Mouse (Mus musculus): ENCODE data around the gene Qser1.

Qser1 gene

GRCm38 (mm10) chr2:104816866-104817439, 393 bp upstream of the Qser1 start:
- peak; percentile 86 for DNase-seq

GRCm38 (mm10) chr2:104815561-104816370, 794 bp downstream of the Qser1 start:
- no peak for DNase-seq

- no peak for DNase-seq
Measured at GRCm38 (mm10) chr2:104814181-104814951, 2.2 kb downstream of the Qser1 start.

- no peak for DNase-seq
Measured at GRCm38 (mm10) chr2:104805435-104805834, 11.1 kb downstream of the Qser1 start.

- DNase-seq, result no peak
Measured at GRCm38 (mm10) chr2:104774763-104775162, 41.8 kb downstream of the Qser1 start.

GRCm38 (mm10) chr2:104768697-104769096, 47.9 kb downstream of the Qser1 start:
- no peak for DNase-seq

- DNase-seq, result no peak
Measured at GRCm38 (mm10) chr2:104764018-104764417, 52.5 kb downstream of the Qser1 start.

- no peak for DNase-seq
Measured at GRCm38 (mm10) chr2:104763134-104763703, 53.3 kb downstream of the Qser1 start.

GRCm38 (mm10) chr2:104750611-104751010, 65.9 kb downstream of the Qser1 start:
- DNase-seq, result no peak

- DNase-seq, result no peak
Measured at GRCm38 (mm10) chr2:104748652-104749183, 67.8 kb downstream of the Qser1 start.

GRCm38 (mm10) chr2:104746251-104746650, 70.3 kb downstream of the Qser1 start:
- DNase-seq, result no peak

GRCm38 (mm10) chr2:104743971-104744370, 72.6 kb downstream of the Qser1 start:
- no peak for DNase-seq

GRCm38 (mm10) chr2:104743160-104743559, 73.4 kb downstream of the Qser1 start:
- DNase-seq, result no peak

- peak; percentile 85 for DNase-seq
Measured at GRCm38 (mm10) chr2:104742741-104743064, 73.9 kb downstream of the Qser1 start, which contains the start of gene Depdc7. Gene Depdc7 (minus strand): TSS chr2:104742878.

- DNase-seq, result no peak
Measured at GRCm38 (mm10) chr2:104741896-104742740, 74.4 kb downstream of the Qser1 start.

- no peak for DNase-seq
Measured at GRCm38 (mm10) chr2:104741015-104741758, 75.4 kb downstream of the Qser1 start.

- DNase-seq, result no peak
Measured at GRCm38 (mm10) chr2:104740248-104740949, 76.2 kb downstream of the Qser1 start.

- DNase-seq, result no peak
Measured at GRCm38 (mm10) chr2:104739691-104740090, 76.9 kb downstream of the Qser1 start.

GRCm38 (mm10) chr2:104736241-104736640, 80.3 kb downstream of the Qser1 start:
- no peak for DNase-seq

GRCm38 (mm10) chr2:104732562-104733256, 83.9 kb downstream of the Qser1 start:
- no peak for DNase-seq

Measured in right cerebral cortex, postnatal 14 days (tissue).